Mouse (Mus musculus): Measurements from ENCODE around the gene Shisa7. TPM values are rescaled to one million over a fixed set of nuclear protein-coding genes. Genes with fewer than 3 reads are reported as not detected.

Shisa7 gene
- polyA plus RNA-seq, 1 experiment from 2014 or later = 2.2 TPM

- Histone ChIP-seq H3K4me1 (replicated peaks; ENCODE audit: control insufficient read depth, insufficient read depth, low read length) (0 out of 2 replicates have a peak, but pooled peaks cover 2% of the 10 kb centered on the region), H3K4me3 (ENCODE audit: low read depth, low read length) (no peak overlapping the region), H3K27ac (ENCODE audit: low read depth, low read length) (no peak overlapping the region), H3K9ac (ENCODE audit: low read length) (no peak overlapping the region; the same call in 1 of the 2 replicates), H3K4me2 (ENCODE audit: low read depth, low read length, severe bottlenecking) (no peak overlapping the region), H3K27me3 (ENCODE audit: control insufficient read depth, insufficient read depth, low read length) (peaks cover 10% of the 10 kb centered on the region), H3K9me3 (ENCODE audit: control insufficient read depth, low read length) (no peaks in the 10 kb centered on the region), H3K36me3 (ENCODE audit: control insufficient read depth, insufficient read depth, low read length) (no peaks in the 10 kb centered on the region)
- ATAC-seq (replicated peaks; ENCODE audit: low FRiP score) = no peak
- WGBS = 92% methylated on average over 14 of the region's 14 CpGs
- no peak for DNase-seq (ENCODE audit: low spot score)
Measured at GRCm38 (mm10) chr7:4783667-4784268, 60.7 kb downstream of the Shisa7 start.

- no peak within 1 kb of the TSS; the same call in 1 of the 2 replicates for H3K9ac ChIP-seq (ENCODE audit: low read length)
- no peak for DNase-seq (ENCODE audit: low spot score)
- H3K4me2 ChIP-seq (ENCODE audit: low read depth, low read length, severe bottlenecking) = no peak within 1 kb of the TSS
- H3K9me3 ChIP-seq (ENCODE audit: control insufficient read depth, low read length) = no peaks in the 10 kb centered on the region
- H3K4me1 ChIP-seq (replicated peaks; ENCODE audit: control insufficient read depth, insufficient read depth, low read length) = no peaks in the 10 kb centered on the region
- no peaks in the 10 kb centered on the region for H3K36me3 ChIP-seq (ENCODE audit: control insufficient read depth, insufficient read depth, low read length)
- H3K4me3 ChIP-seq (ENCODE audit: low read depth, low read length) = no peak within 1 kb of the TSS
- no peak for ATAC-seq (replicated peaks; ENCODE audit: low FRiP score)
- 67% methylated on average over 2 of the region's 2 CpGs for whole genome bisulfite sequencing
- peaks cover 18% of the 10 kb centered on the region for H3K27me3 ChIP-seq (ENCODE audit: control insufficient read depth, insufficient read depth, low read length)
- H3K27ac ChIP-seq (ENCODE audit: low read depth, low read length) = no peak within 1 kb of the TSS
Measured at GRCm38 (mm10) chr7:4782759-4783158, 61.7 kb downstream of the Shisa7 start, which contains the start of the genes Il11 and Tmem190. TSS of gene Il11 (minus strand) at chr7:4782859. TSS of gene Tmem190 (plus strand) at chr7:4782937.

DNA sequence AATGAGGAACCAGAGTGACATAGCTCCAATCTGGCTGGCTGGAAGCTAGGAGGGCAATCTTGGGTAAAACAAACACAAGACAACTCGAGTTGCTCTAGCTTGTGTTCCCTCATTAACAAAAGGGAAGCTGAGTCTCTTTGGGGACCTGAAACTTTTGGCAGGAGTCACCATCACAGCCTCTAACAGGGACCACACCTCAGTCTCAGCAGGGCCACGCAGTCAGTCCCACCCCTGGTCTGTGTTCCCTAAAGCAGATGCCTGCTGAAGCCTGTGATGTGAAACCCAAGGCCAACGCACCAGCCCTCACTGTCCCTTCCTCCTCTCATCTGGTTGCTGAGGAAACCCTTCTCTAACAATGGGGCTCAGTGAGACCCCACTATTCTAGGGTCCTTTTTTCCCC is 62.4 kb downstream of the Shisa7 start:
- no peak overlapping the region for H3K4me3 ChIP-seq (ENCODE audit: low read depth, low read length)
- H3K9ac ChIP-seq (ENCODE audit: low read length) = no peak overlapping the region
- 55% methylated on average over 3 of the region's 3 CpGs for WGBS
- no peak overlapping the region for H3K27ac ChIP-seq (ENCODE audit: low read depth, low read length)
- H3K4me1 ChIP-seq (replicated peaks; ENCODE audit: control insufficient read depth, insufficient read depth, low read length) = 0 out of 2 replicates have a peak, but pooled peaks cover 2% of the 10 kb centered on the region
- no peak overlapping the region for H3K4me2 ChIP-seq (ENCODE audit: low read depth, low read length, severe bottlenecking)
- no peak for ATAC-seq (replicated peaks; ENCODE audit: low FRiP score)
- H3K27me3 ChIP-seq (ENCODE audit: control insufficient read depth, insufficient read depth, low read length) = peaks cover 24% of the 10 kb centered on the region
- no peak for DNase-seq (ENCODE audit: low spot score)
- H3K36me3 ChIP-seq (ENCODE audit: control insufficient read depth, insufficient read depth, low read length) = no peaks in the 10 kb centered on the region
- no peaks in the 10 kb centered on the region for H3K9me3 ChIP-seq (ENCODE audit: control insufficient read depth, low read length)

DNA sequence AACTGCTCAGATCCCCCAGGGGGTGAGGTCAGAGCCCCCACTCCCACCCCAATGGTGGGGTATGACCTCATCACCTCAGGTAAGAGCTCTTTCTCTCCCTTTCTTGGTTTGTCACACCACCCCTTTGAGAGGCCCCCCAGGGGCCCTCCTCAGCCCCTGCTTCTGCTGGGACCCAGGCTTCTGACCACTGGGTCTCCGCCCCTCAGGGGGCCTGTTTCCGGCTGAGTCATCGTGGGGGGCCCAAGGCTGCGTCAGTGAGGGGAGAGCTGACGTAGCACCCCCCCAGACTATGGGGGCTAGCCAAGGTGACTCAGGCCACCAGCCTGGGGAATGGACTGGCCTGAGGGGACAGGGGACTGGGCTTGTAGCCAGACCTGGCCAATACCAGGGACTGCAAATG is 64.6 kb downstream of the Shisa7 start:
- Histone ChIP-seq H3K27ac (ENCODE audit: low read depth, low read length) (no peak overlapping the region), H3K36me3 (ENCODE audit: control insufficient read depth, insufficient read depth, low read length) (no peaks in the 10 kb centered on the region), H3K4me3 (ENCODE audit: low read depth, low read length) (no peak overlapping the region), H3K27me3 (ENCODE audit: control insufficient read depth, insufficient read depth, low read length) (peaks cover 46% of the 10 kb centered on the region), H3K9me3 (ENCODE audit: control insufficient read depth, low read length) (no peaks in the 10 kb centered on the region), H3K9ac (ENCODE audit: low read length) (no peak overlapping the region), H3K4me1 (replicated peaks; ENCODE audit: control insufficient read depth, insufficient read depth, low read length) (0 out of 2 replicates have a peak, but pooled peaks cover 5% of the 10 kb centered on the region), H3K4me2 (ENCODE audit: low read depth, low read length, severe bottlenecking) (no peak overlapping the region)
- 29% methylated on average over 5 of the region's 5 CpGs for WGBS
- ATAC-seq (replicated peaks; ENCODE audit: low FRiP score) (no peak), DNase-seq (ENCODE audit: low spot score) (no peak)

DNA sequence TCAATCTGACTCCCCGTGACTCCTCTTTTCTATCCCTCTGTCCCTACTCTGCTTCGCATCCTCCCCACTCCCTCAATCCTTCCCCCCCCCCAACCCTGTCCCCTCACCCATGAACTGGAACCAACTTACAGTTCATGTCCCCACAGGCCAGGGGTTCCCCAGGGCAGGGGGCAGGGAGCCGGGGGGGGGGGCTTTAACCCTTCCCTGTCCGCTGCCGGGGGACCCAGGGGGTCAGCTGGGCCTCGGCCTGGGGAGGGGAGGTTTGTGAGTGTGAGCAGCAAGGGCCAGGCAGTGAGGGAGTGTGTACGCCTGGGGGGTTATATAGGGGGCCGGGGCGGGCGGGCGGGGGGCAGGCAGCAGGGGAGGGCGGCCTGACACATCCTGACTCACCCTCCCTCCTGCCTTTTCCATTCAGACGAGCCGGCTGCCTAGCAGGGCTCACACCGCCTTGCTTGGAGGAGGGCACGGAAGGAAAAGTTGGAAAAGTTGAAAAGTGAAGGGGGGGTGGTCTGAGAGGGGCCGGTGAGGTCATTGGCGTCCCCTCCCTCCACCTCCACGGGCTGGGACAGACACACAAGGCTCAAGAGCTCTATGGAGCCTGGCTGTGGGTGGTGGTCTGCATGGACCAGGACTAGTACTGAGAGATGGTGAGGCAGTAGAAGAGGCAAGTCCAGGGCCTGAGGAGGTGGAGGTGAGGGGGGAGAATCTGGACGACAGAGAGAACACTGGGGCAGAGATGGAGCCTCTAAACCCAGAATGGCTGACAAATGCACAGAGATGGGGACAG is 66.5 kb downstream of the Shisa7 start:
- ATAC-seq (replicated peaks; ENCODE audit: low FRiP score) (no peak), DNase-seq (ENCODE audit: low spot score) (no peak)
- Histone ChIP-seq H3K9ac (ENCODE audit: low read length) (no peak overlapping the region), H3K4me3 (ENCODE audit: low read depth, low read length) (no peak overlapping the region; the same call in 1 of the 2 replicates), H3K27ac (ENCODE audit: low read depth, low read length) (no peak overlapping the region), H3K36me3 (ENCODE audit: control insufficient read depth, insufficient read depth, low read length) (no peaks in the 10 kb centered on the region), H3K27me3 (ENCODE audit: control insufficient read depth, insufficient read depth, low read length) (peaks cover 46% of the 10 kb centered on the region), H3K9me3 (ENCODE audit: control insufficient read depth, low read length) (no peaks in the 10 kb centered on the region), H3K4me1 (replicated peaks; ENCODE audit: control insufficient read depth, insufficient read depth, low read length) (0 out of 2 replicates have a peak, but pooled peaks cover 5% of the 10 kb centered on the region), H3K4me2 (ENCODE audit: low read depth, low read length, severe bottlenecking) (no peak overlapping the region; the same call in 1 of the 2 replicates)
- WGBS = under 1% methylated on average over 20 of the region's 20 CpGs

DNA sequence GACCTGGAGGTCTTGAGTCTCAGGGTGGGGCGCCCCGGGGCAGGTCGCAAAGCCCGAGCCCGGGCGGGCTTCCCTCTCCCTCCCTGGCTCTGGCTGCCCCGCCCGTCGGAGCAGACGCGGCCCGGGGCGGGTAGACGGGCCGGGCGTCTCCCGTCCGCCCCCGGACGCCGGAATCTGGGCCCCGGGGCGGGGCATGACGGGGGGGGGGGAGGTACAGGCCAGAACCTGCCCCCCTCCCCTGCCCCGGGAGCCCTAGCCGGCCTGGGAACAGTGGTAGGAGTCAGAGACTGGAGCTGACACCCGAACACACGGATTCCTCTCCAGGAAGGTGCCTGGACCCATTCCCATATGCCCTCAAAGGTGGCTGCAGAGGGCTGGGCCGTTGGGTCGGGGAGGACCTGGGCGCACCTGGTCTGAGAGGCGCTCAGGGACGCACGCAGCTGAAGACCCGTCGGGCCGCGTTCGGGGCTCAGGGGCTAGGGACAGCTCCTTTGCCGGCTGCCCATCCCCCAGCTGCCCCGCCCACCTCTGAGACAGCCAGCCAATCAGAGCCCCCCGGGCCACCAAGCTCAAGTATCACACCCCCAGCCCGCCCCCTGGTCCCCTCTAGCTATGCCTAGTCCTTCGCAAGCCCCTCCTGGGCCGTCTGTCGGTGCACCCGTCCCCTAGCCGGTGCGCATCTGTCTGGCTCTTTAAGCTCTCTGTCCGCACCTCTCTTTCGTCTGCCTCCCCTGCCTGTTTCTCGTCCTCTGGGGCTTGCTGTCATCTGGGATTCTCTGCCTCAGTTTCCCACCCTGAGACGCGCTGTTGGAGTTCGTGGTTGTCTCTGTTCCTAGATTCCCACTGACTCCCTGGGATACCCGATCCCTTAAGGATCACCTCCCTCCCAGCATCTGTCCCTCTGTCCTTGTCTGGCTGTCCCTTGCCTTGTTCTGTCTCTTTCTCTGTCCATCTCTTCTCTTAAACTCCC is 67.3 kb downstream of the Shisa7 start:
- peak; percentile 90 for DNase-seq (ENCODE audit: low spot score)
- Histone ChIP-seq H3K36me3 (ENCODE audit: control insufficient read depth, insufficient read depth, low read length) (no peaks in the 10 kb centered on the region), H3K9me3 (ENCODE audit: control insufficient read depth, low read length) (no peaks in the 10 kb centered on the region), H3K4me2 (ENCODE audit: low read depth, low read length, severe bottlenecking) (peak overlapping the region; percentile 32), H3K27me3 (ENCODE audit: control insufficient read depth, insufficient read depth, low read length) (peaks cover 46% of the 10 kb centered on the region), H3K4me3 (ENCODE audit: low read depth, low read length) (peak overlapping the region; percentile 11), H3K9ac (ENCODE audit: low read length) (no peak overlapping the region), H3K4me1 (replicated peaks; ENCODE audit: control insufficient read depth, insufficient read depth, low read length) (0 out of 2 replicates have a peak, but pooled peaks cover 5% of the 10 kb centered on the region), H3K27ac (ENCODE audit: low read depth, low read length) (no peak overlapping the region)
- 1% methylated on average over 54 of the region's 56 CpGs for WGBS
- peak; percentile 86 for ATAC-seq (replicated peaks; ENCODE audit: low FRiP score)

- Histone ChIP-seq H3K27me3 (ENCODE audit: control insufficient read depth, insufficient read depth, low read length) (peaks cover 46% of the 10 kb centered on the region), H3K4me1 (replicated peaks; ENCODE audit: control insufficient read depth, insufficient read depth, low read length) (0 out of 2 replicates have a peak, but pooled peaks cover 5% of the 10 kb centered on the region), H3K27ac (ENCODE audit: low read depth, low read length) (no peak overlapping the region), H3K4me3 (ENCODE audit: low read depth, low read length) (no peak overlapping the region), H3K4me2 (ENCODE audit: low read depth, low read length, severe bottlenecking) (no peak overlapping the region), H3K9ac (ENCODE audit: low read length) (no peak overlapping the region), H3K36me3 (ENCODE audit: control insufficient read depth, insufficient read depth, low read length) (no peaks in the 10 kb centered on the region), H3K9me3 (ENCODE audit: control insufficient read depth, low read length) (no peaks in the 10 kb centered on the region)
- 55% methylated on average over 10 of the region's 10 CpGs for WGBS
- ATAC-seq (replicated peaks; ENCODE audit: low FRiP score) (no peak), DNase-seq (ENCODE audit: low spot score) (no peak)
Measured at GRCm38 (mm10) chr7:4776131-4776530, 68.4 kb downstream of the Shisa7 start.
